8 mouse cellular contexts compared by ENCODE assay signal in the genomic region with DNA sequence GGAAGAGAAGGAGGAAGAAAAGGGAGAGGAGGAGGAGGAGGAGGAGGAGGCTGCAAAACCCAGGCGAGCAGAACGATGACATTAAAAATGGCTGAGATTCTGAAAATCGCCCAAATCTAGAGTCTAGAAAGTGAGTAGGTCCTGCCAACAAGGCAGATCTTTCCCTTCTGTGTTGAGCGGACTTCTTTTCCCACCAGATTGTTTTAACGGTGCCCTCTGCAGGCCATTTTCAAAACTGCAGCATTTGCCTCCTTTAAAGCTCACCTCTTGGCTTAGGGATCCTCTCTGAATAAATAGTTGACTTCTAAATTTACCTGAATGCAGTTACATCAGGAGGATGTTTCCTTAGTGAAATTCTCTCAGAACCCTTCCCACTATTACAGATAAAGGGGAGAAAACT.
DNase-seq lines count a peak whose midpoint lies in the region; ATAC-seq lines count a peak whose summit lies in the region.

No protein-coding gene starts in this region.

- H3K9ac ChIP-seq in liver, embryonic 13.5 days: no peak overlapping the region

- no peaks in the 10 kb centered on the region for H3K9me3 ChIP-seq in liver, embryonic 13.5 days (replicated peaks)

- H3K4me3 ChIP-seq in liver, embryonic 13.5 days (replicated peaks): no peak overlapping the region

- H3K27ac ChIP-seq in liver, embryonic 13.5 days: no peak overlapping the region

- H3K4me1 ChIP-seq in liver, embryonic 13.5 days (replicated peaks): no peaks in the 10 kb centered on the region

- ATAC-seq in liver, embryonic 13.5 days (ENCODE audit: low read depth): no peak

- peak; percentile 2 to 36 for DNase-seq in CD8-positive naive resting alpha-beta T cell, adult 2 months (ENCODE audit: low read depth in 2 of 2, low spot score in 2 of 2)
- peak; percentile 76 for DNase-seq in adrenal gland, adult 2 months
- peak; percentile 81 for DNase-seq in embryo, embryonic 11 days
- peak; percentile 75 to 94 for DNase-seq in heart, adult 18-20 months
- peak; percentile 80 for DNase-seq in kidney, postnatal 14 days
- DNase-seq in liver, embryonic 13.5 days: peak; percentile 11
- DNase-seq in right cerebral cortex, adult 2 months (ENCODE audit: low spot score in 2 of 2): peak; percentile 90 to 94
- DNase-seq in urinary bladder, postnatal 36 days (ENCODE audit: low spot score in 2 of 2): peak; percentile 61 to 79

- WGBS in liver, embryonic 13.5 days (ENCODE audit: insufficient replicate concordance): 19% methylated on average over 5 of the region's 5 CpGs

- H3K27me3 ChIP-seq in liver, embryonic 13.5 days: no peaks in the 10 kb centered on the region

- H3K36me3 ChIP-seq in liver, embryonic 13.5 days: no peaks in the 10 kb centered on the region

- no peak overlapping the region for H3K4me2 ChIP-seq in liver, embryonic 13.5 days

Comparison
In these comparisons a context has a peak if more than half of its experiments do, and no peak if none do; other contexts are left out.
1. DNase-seq: peak in every context shown above with its lines; median percentile 92 in right cerebral cortex, adult 2 months; 84 in heart, adult 18-20 months; 81 in embryo, embryonic 11 days; 80 in kidney, postnatal 14 days; 76 in adrenal gland, adult 2 months; 70 in urinary bladder, postnatal 36 days; 19 in CD8-positive naive resting alpha-beta T cell, adult 2 months; 11 in liver, embryonic 13.5 days.